Mouse (Mus musculus) megakaryocyte, embryonic 14.5 days (primary cell): Measurements from ENCODE around the gene Aqp9.

Source experiments
- FLI1 ChIP-seq: IDR thresholded peaks from 2 replicates; pipeline ENCODE4 v1.6.1; 2012; ENCODE audit warnings: low read length, inconsistent platforms, mixed read lengths
- GATA1 ChIP-seq: IDR thresholded peaks from 3 replicates; pipeline ENCODE4 v1.6.1; 2012; ENCODE audit warnings: mixed read lengths, low read length, inconsistent platforms, borderline replicate concordance

- TF ChIP-seq GATA1 (no peak), FLI1 (no peak)
These were observed 102.0 kb downstream of the Aqp9 start for GRCm38 (mm10) chr9:71066491-71066890.
